Mouse (Mus musculus) thymus, adult 18-20 months (tissue): ENCODE measurements around the gene Hnrnpdl.

ENCODE experiments used
- DNase-seq, 2 experiments: peaks; one replicate each; pipeline ENCODE4 v3.0.0; 2022; ENCODE audit warnings: mixed read lengths in 2 of 2

Hnrnpdl gene

GRCm38 (mm10) chr5:100046096-100046495 is 6.6 kb upstream of the Hnrnpdl start:
- DNase-seq = no peak

DNA sequence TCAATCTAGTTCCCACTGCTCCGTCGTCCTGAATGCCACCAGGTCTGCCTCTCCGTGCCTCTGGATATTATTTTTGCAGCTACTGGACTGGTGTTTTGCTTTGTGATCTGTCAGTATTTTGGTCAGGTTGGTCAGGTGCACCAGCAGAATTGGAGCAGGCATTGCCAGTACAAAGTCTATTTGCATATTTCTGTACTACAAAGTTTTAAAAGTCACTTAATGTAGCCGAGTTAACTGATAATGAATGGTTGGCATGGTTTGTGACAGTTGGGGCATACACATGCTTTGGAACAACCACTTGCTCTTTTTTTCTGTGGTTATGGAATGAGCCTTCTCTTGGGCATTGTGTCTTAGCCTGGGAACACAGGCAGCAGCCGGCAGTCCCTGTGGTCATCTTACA is 5.2 kb upstream of the Hnrnpdl start:
- no peak for DNase-seq

- no peak for DNase-seq
Measured at GRCm38 (mm10) chr5:100044030-100044429, 4.6 kb upstream of the Hnrnpdl start.

DNA sequence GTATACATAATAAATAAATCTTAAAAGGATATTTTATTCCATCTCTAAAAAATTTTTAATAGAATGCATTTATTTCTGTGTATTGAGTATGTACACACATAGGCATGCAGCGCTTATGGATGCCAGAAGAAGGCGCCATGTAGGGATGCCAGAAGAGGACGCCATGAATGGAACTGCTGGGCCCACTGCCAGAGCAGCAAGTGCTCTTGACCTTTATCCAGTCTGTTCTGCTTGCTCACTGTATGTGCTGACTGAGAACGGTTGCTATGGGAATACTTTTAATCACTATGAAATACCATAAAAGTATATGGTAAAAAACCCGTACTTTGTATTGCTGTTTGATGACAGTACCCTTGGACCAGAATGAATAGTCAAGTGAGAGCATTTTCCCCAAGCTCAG is 3.9 kb upstream of the Hnrnpdl start:
- DNase-seq = no peak

DNA sequence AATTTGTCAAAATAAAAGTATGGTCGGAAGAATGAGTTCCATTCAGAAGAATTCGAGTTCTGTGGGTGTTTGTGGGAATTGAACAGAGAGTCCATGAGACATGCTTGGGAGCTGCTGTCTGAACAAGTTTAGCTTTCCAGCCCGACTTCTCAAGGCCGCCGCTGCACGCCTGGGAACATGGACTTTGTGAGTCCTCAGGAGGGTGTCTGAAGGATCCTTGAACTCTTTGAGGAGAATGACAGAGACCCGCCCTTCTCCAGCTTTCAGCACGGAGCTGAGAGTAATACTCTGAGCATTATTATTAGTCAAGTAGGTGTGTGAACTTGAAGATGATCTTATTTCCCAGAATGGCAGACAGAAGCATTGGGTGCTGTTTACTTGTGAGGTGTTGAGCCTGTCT is 3.0 kb upstream of the Hnrnpdl start:
- no peak for DNase-seq

- no peak for DNase-seq
Measured at GRCm38 (mm10) chr5:100041272-100041671, 1.8 kb upstream of the Hnrnpdl start.

DNA sequence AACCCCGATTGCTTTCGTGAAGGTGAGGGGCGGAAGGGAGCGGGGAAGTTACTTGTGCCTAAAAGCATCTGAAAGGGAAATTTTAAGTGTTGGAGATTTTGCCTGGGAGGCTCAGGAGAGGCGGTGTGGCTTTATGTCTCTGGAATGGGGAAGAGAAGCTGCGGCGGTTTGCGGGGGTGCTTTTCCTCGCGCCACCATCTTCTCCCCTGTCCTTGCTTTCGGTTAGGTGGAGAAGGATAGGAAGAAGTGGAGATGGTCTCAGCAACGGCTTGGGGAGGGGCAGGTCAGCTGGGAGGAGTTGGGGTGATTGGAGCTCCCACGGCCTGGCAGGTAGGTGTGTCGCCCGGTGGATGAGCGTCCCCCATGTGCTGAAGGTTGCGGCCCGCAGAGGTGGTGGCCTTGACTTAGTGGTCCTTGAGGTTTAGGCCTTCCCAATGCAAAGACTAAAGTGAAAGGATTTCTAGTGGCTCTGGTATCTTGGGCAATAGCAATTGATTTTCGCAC is 869 bp upstream of the Hnrnpdl start:
- DNase-seq = peak; percentile 27 to 55

DNA sequence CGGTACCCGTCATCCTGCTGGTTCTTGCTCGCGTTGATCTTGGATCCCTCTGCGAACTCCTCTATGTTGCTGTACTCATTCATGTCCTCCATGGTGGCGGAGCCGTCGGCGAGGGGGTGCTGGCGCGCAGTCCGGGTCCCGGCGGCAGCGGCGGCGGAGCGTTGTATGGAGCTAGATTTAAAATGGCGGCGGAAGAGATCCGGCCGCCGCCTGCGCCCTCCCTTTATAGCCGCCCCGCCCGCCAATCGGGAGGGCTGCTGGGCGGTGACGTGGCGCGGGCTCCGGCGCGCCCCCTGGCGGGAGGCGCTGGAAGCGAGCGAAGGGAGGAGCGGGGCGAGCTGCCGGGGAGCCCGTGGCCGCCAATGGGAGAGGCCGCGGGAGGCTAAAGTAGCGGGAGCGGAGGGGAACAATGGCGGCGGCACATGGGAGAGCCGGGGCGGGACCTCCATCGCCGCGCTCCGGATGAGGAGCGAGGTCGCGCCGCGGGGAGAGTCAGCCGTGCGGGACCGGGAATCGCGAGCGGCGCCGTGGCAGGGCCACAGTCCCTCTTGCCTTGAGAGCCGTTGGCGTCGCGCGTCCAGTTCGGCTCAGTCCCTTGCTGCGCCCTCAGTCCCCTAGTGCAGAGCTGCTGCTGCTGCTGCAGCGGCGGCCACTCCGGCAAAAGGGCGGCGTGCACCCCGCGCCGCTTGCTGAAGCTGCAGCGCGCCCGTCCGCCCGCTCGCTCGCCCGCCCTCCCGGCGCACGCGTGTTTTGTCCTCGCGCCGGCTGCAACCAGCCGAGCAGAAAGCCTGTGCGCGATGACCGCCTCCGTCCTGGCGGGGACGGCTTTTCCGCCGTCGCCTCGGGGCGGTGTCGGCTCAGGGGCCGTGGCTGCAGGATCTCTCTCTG is 506 bp downstream of the Hnrnpdl start:
- DNase-seq = peak; percentile 90

GRCm38 (mm10) chr5:100037965-100038713 is 1.3 kb downstream of the Hnrnpdl start:
- DNase-seq = peak; percentile 84 to 86

GRCm38 (mm10) chr5:100036681-100037080 is 2.8 kb downstream of the Hnrnpdl start:
- peak in 1 of 2 experiments; percentile 19 for DNase-seq

DNA sequence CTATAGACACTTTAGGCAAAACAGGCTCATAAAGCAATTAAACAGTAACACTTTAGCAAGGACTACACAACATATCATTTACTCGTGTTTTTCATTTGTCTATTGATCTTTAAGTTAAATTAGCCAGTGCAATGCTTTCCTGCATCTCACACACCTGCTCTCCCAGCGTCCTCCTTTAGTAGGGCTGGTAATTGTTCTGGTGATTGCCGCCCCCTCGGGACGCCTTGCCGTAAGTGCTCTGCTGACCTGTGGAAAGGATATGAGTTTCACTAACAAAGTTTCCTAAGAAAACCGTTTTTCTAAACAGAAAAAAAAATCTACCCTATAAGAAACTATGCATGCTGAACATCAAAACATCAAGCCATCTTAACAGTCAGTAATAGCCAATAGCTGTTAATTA is 3.5 kb downstream of the Hnrnpdl start:
- DNase-seq = no peak

- DNase-seq = no peak
Measured at GRCm38 (mm10) chr5:100032646-100033045, 6.8 kb downstream of the Hnrnpdl start.

- DNase-seq = no peak
Measured at GRCm38 (mm10) chr5:100032107-100032506, 7.4 kb downstream of the Hnrnpdl start.

GRCm38 (mm10) chr5:100030069-100030468 is 9.4 kb downstream of the Hnrnpdl start:
- no peak for DNase-seq

GRCm38 (mm10) chr5:100024868-100025267 is 14.6 kb downstream of the Hnrnpdl start:
- no peak for DNase-seq

DNA sequence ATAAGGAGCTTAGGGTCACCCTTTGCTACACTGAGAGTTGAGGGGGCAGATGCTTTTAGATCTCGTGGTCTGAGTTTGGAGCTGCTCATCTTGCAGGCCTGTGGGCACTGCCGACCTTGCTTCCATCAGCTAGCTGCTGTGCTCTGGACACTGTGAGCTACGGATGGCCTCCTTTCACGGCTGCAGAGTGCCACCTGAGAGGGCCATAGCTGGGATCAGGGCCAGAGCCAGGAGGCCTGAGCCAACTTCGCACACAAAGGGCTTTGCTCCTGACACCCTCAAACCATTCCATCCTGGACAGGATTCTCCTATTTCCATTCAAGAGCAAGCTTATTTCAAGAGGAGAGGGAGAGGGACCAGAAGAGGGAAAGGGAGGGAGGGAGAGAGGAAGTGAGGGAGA is 15.1 kb downstream of the Hnrnpdl start:
- DNase-seq = no peak

DNA sequence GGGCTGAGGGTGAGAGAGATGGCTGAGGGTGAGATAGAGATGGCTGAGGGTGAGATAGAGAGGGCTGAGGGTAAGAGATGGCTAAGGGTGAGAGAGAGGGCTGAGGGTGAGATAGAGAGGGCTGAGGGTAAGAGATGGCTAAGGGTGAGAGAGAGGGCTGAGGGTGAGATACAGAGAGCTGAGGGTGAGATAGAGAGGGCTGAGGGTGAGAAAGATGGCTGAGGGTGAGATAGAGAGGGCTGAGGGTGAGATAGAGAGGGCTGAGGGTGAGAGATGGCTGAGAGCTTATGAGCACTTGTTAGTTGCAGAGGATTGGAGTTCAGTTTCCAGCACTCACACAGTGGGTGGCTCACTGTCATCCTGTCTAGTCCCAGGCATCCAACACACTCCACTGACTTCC is 19.4 kb downstream of the Hnrnpdl start:
- no peak for DNase-seq

- DNase-seq = no peak
Measured at GRCm38 (mm10) chr5:100012599-100012998, 26.9 kb downstream of the Hnrnpdl start.

DNA sequence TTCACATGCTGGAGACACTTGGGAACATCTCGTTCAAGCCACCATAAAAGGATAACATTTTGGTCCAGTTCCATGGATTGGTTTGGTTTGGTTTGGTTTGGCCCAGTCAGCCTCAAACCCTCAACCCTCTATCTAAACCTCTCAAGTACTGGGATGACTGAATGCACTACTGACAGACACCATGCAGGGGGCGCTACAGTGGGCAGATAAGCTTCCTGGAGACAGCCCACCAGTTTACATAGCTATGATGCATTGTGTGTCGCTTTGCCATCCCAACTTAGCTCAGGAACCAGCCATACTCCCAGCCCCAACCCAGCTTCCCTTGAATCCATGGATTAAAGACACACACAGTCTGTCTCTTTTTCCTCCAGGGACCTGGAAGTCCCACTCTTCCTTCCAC is 31.0 kb downstream of the Hnrnpdl start:
- DNase-seq = no peak

DNA sequence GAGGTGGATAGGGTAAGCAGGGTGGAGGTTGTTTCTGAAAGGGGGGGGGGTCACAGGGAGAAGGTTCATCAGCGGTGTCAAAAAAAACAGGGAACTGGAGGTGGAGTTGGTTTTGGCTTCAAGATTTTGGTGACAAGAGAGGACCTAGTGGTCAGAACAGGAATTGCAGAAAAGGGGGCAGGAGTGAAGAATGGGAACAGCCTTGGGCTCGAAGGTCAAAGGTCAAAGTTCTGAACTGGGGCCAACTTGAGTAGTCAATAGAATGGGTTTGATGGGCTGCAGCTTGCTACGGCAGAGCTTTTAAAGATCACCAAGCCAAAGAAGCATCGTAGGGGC is 32.5 kb downstream of the Hnrnpdl start:
- no peak for DNase-seq

DNA sequence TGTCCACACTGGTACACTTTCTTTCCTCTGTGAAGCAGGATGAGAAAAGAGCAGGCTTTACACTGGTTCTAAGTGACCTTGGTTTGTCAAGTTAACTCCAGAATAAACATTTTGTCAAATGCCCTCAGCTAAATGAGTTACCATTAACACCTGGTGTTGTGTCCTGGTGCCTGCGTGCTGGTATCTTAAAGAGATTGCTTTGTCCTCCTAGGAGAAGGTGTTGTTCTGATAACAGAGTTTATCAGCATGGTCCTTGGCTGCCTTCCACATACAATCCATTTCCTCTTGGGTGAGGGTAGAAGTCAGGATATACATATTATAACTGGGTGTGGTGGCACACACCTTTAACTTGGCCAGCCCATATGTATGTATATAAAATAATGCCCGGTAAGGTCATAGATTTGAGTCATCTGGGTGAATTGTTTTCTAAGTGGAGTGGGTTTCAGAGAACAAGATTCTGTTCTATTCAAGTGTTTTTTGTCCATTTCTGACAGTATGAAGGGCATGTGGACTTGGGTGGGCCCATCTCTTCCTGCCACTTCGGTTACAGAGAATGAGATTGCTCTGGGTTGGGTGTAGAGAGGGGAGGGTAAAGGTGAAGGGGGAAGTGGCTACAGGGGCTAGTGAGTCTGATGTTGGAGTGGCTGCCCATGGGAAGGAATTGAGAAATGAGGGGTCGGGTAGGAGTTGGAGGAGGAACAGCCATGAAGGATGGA is 33.0 kb downstream of the Hnrnpdl start:
- DNase-seq = no peak

GRCm38 (mm10) chr5:100005896-100006295 is 33.6 kb downstream of the Hnrnpdl start:
- no peak for DNase-seq

- DNase-seq = no peak
Measured at GRCm38 (mm10) chr5:100005431-100005830, 34.0 kb downstream of the Hnrnpdl start.
